Mouse (Mus musculus) left cerebral cortex, adult 8-10 months (tissue): ENCODE data around the gene A230050P20Rik. TPM values are rescaled to one million over a fixed set of nuclear protein-coding genes. Genes with fewer than 3 reads are reported as not detected.
A peak's percentile ranks its signal among the peaks of the same experiment; 100 is the strongest.
"Not testable (repeated sequence)": the region's sequence is repeated elsewhere in the genome, so short reads cannot be mapped to it uniquely, and the experiment has no call there.

Source experiments
- DNase-seq, 2 experiments: peaks; one replicate each; pipeline ENCODE4 v3.0.0; 2022; ENCODE audit warnings: low spot score in 2 of 2
- total RNA-seq, 4 experiments: library from RNA; stranded (reverse); gene quantifications; 2 replicates each; pipeline ENCODE4 v1.2.4; 2022

A230050P20Rik gene
- total RNA-seq: 10 to 100 TPM; 71.9 to 91.7 (median 82.6) TPM

GRCm38 (mm10) chr9:20868448-20869001, at the start of gene A230050P20Rik:
Gene A230050P20Rik, plus strand, starts transcription at chr9:20868642.
- DNase-seq: peak in 1 of 2 experiments; percentile 88

DNA sequence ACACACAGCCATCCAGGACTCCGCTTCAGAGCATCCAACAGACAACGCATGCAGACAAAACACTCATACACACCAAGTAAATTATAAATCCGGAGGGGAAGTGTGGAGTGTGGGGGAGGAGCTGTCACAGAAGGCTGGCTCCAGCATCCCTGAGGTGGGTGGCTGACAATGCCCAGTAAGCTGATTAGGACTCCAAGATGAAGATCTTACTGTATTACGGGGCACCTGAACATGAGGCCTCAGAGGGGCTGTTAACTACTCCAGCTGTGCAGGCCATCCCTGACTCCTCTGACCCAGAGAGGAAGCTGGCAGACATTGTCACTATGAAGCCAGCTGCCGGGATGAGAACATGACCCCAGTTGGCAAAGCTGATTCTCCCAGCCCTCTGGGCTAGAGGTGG, 48.4 kb upstream of the A230050P20Rik start:
- no peak for DNase-seq

GRCm38 (mm10) chr9:20822821-20823220, 45.6 kb upstream of the A230050P20Rik start:
- DNase-seq: peak in 1 of 2 experiments; percentile 70

DNA sequence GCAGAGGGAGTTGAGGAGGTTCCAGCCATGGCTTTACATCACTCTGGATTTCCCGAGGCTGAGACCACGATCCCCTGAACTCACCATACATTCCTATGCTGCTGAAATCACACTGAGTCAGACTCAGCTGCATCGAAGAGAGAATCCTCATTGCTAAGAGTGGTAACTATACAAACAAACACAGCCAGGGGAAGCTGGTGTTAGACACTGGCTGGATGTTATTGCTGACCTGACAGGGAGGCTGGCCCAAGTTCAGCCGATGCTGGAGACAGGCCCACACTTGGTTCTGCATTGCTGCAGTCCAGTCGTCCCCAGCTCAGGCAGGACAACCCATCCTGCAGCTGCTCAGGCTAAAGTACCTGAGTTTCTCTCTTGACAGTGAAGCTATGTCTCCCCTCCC, 42.7 kb upstream of the A230050P20Rik start:
- DNase-seq: no peak

DNA sequence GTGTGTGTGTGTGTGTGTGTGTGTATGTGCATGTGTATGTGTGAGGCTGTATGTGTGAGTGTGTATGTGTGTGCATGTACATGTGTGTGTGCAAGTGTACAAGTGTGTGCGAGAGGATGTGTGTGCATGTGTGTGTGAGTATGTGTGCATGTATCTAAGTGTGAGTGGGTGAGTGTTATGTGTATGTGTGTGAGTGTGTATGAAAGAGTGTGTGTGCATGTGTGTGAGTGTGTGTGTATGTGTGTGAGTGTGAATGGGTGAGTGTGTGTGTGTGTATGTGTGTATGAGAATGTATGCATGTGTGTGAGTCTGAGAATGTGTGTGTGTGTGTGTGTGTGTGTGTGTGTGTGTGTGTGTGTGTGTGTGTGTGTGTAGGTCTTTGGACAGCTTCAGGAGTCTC, 40.3 kb upstream of the A230050P20Rik start:
- no peak for DNase-seq

GRCm38 (mm10) chr9:20830901-20831643, 37.4 kb upstream of the A230050P20Rik start:
- peak; percentile 91 for DNase-seq

- no peak for DNase-seq
Measured at GRCm38 (mm10) chr9:20834881-20835280, 33.6 kb upstream of the A230050P20Rik start.

DNA sequence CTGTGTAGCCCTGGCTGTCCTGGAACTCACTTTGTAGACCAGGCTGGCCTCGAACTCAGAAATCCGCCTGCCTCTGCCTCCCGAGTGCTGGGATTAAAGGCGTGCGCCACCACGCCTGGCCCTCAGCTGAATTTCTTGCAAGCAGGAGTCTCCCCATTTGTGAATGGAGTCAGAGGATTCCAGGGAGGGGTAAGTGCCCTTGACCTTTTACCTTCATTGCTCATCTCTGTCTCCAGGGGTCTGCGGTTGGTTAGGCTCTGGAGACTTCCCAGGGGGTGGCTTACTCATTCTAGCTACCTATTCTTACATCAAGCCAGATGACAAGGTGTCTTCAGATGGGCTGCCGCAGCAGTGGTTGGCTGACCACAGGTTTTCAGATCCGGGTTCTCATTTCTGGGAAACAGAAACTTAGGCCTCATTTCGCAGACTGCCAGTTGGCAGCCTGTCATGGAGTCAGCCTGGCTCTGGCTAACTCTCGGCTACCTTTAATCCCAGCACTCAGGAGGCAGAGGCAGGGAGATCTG, 32.9 kb upstream of the A230050P20Rik start:
- DNase-seq: not testable (repeated sequence)

- DNase-seq: no peak
Measured at GRCm38 (mm10) chr9:20837184-20837947, 31.1 kb upstream of the A230050P20Rik start.

DNA sequence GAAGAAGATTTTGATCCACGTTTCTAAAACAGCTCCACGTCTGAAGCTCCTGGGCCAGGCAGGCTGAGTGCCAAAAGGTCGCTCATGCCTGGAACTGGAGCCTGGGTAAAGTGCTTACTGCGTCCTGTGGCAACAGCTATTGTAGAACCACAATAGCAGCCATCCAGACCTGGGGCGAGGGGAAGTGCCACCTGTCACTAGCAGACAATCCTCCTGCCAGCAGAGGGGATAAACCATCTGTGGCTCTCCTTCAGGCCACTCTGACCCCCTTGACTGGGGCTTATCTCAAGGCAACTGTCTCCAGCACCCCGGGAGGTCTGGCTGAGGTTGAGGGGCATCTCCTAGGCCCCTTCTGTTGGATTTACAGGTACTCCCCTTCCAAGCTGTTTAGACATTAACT, 29.5 kb upstream of the A230050P20Rik start:
- DNase-seq: no peak

DNA sequence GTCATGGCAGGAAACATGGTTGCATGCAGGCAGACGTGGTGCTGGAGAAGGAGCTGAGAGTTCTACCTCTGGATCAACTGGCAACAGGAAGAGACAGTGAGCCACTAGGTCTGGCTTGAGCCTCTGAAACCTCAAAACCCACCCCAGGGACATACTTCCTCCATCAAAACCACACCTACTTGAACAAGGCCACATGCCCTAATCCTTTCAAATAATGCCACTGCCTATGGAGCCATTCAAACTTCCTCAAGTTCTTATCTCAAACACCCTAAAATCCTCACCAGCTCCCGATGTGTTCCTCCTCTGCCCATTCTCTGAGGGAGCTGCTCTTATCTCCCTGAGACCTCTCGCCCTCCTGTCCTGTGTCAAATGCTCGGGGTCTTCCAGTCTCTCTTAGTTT, 26.2 kb upstream of the A230050P20Rik start:
- DNase-seq: no peak

GRCm38 (mm10) chr9:20842670-20843069, 25.8 kb upstream of the A230050P20Rik start:
- no peak for DNase-seq

DNA sequence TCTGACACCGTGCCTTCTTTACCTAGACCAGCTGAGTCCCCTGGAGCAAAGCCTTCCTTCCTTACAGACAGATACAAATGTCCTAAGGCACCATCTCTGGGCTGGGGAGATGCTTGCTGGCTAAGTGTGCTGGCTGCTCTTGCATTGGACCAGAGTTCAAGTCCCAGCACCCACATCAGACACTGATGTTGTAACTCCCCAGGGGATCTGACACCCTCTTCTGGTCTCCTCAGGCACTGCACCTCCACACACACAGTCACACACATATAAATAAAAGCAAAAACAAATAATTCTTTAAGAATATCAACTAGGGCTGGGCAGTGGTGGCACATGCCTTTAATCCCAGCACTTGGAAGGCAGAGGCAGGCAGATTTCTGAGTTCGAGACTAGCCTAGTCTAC, 18.3 kb upstream of the A230050P20Rik start:
- DNase-seq: no peak

GRCm38 (mm10) chr9:20857131-20857530, 11.3 kb upstream of the A230050P20Rik start:
- no peak for DNase-seq

GRCm38 (mm10) chr9:20859926-20860325, 8.5 kb upstream of the A230050P20Rik start:
- no peak for DNase-seq

GRCm38 (mm10) chr9:20861821-20862220, 6.6 kb upstream of the A230050P20Rik start:
- no peak for DNase-seq

DNA sequence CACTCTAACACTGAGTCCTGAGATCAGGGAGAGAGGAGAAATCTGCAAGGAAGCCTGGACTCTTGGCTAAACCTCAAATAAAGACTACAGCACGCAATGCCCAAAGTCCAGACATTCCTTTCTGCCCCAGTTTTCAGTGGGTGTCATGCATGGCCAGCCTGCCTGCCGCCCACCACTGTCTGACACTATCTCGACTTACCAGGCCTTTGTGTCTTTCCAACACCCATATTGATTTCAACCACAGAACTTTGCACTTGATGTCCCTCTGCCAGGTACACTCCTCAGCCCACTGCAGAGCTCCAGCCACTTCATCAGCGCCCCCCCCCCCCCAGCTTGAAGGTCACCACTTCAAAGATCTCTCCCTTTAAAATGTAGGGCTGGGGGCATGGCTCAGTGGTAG, 6.2 kb upstream of the A230050P20Rik start:
- no peak for DNase-seq

DNA sequence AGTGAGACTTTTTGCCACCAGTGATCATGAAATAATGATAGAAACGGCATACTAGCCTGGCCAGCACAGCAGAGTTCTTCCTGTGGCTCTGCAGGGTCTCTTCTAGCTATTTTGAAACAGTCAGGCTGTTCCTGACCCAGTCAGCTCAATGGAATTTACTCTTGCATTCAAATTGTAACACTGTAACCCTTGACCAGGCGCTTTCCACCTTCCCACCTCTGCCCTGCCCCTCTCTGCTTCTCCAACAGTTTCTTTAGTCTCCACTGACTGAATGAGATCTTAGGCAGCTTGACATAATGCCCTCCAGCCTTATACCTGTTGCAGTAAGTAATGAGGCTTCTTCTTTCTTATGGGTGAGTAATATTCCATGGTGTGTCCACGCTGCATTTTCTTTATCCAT, 1.6 kb upstream of the A230050P20Rik start:
- no peak for DNase-seq

DNA sequence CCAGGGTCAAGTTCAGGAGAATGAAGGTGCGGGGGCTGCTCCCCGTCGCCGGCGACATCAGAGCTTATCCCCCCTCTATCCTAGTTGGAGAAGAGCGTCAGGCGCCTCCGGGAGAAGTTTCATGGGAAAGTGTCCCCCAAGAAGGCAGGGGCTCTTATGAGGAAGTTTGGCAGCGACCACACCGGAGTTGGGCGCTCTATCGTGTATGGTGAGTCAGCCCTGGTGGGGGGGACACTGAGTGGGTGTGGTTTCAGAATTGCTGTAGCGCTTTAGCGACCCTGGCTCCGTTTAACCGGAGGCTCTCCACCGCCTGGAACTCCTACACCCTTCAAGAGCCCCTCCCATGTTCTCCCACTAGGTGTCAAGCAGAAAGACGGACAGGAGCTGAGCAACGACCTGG, 804 bp downstream of the A230050P20Rik start:
- no peak for DNase-seq

GRCm38 (mm10) chr9:20870211-20871173, 2.0 kb downstream of the A230050P20Rik start:
- DNase-seq: no peak

DNA sequence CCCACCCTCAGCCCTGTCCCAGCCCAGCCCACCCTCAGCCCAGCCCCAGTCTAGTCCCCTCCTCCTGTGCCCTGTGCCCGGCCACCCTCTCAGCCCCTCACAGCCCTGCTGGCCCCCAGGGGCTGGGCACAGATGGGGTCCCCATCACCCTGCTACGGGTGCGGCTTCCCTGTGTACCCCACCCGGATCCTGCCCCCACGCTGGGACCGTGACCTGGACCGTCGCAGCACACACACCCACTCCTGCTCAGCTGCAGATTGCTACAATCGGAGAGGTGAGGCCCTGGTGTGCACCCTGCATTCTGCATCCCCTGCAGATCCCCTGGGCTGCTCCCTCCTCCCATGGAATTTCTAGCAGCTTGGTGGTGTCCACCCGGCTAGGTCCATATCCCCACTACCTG, 4.5 kb downstream of the A230050P20Rik start:
- DNase-seq: no peak
